Mouse (Mus musculus): ENCODE data around the gene Hdgfl1.

Hdgfl1 gene

GRCm38 (mm10) chr13:26769955-26770354 lies at the start of gene Hdgfl1:
Hdgfl1 (minus strand) TSS chr13:26770165.
- peak; percentile 57 for DNase-seq (ENCODE audit: low spot score)

GRCm38 (mm10) chr13:26795460-26795859 lies 25.5 kb upstream of the Hdgfl1 start:
- DNase-seq (ENCODE audit: low spot score): no peak

- peak; percentile 20 for DNase-seq (ENCODE audit: low spot score)
Measured at GRCm38 (mm10) chr13:26769424-26769823, 541 bp downstream of the Hdgfl1 start.

GRCm38 (mm10) chr13:26761966-26762803 lies 7.8 kb downstream of the Hdgfl1 start:
- no peak for DNase-seq (ENCODE audit: low spot score)

GRCm38 (mm10) chr13:26752863-26753262 lies 17.1 kb downstream of the Hdgfl1 start:
- DNase-seq (ENCODE audit: low spot score): no peak

GRCm38 (mm10) chr13:26752414-26752813 lies 17.6 kb downstream of the Hdgfl1 start:
- DNase-seq (ENCODE audit: low spot score): no peak

- DNase-seq (ENCODE audit: low spot score): no peak
Measured at GRCm38 (mm10) chr13:26745760-26746457, 24.1 kb downstream of the Hdgfl1 start.

GRCm38 (mm10) chr13:26745059-26745759 lies 24.8 kb downstream of the Hdgfl1 start:
- no peak for DNase-seq (ENCODE audit: low spot score)

- DNase-seq (ENCODE audit: low spot score): no peak
Measured at GRCm38 (mm10) chr13:26744068-26744467, 25.9 kb downstream of the Hdgfl1 start.

GRCm38 (mm10) chr13:26734981-26735380 lies 35.0 kb downstream of the Hdgfl1 start:
- DNase-seq (ENCODE audit: low spot score): no peak

GRCm38 (mm10) chr13:26724250-26724649 lies 45.7 kb downstream of the Hdgfl1 start:
- no peak for DNase-seq (ENCODE audit: low spot score)

GRCm38 (mm10) chr13:26721333-26721732 lies 48.6 kb downstream of the Hdgfl1 start:
- no peak for DNase-seq (ENCODE audit: low spot score)

- DNase-seq (ENCODE audit: low spot score): no peak
Measured at GRCm38 (mm10) chr13:26720917-26721316, 49.0 kb downstream of the Hdgfl1 start.

- no peak for DNase-seq (ENCODE audit: low spot score)
Measured at GRCm38 (mm10) chr13:26719146-26719715, 50.7 kb downstream of the Hdgfl1 start.

Measured in testis, postnatal 14 days (tissue).